Mouse (Mus musculus) pancreas, adult 10 weeks (tissue): Measurements from ENCODE around the gene Gjc1. TPM values are rescaled to one million over a fixed set of nuclear protein-coding genes. Genes with fewer than 3 reads are reported as not detected.

ENCODE experiments used
- polyA plus RNA-seq: library from polyadenylated mRNA; stranded (reverse); fragments of 350-450 nt; fragmentation: Illumina TruSeq; extraction: RNeasy Lipid Tissue Mini Kit (QIAGEN cat#74804); gene quantifications from one replicate; pipeline ENCODE4 v1.2.3, GENCODE M21; 2015; ENCODE audit warnings: low read depth, low replicate concordance; ENCODE audit not compliant: insufficient read depth

The Gjc1 gene
- polyA plus RNA-seq, result 3.2 TPM

GRCm38 (mm10) chr11:102819021-102819782, at the start of gene Gjc1:
Gjc1 (minus strand) TSS chr11:102819700.

DNA sequence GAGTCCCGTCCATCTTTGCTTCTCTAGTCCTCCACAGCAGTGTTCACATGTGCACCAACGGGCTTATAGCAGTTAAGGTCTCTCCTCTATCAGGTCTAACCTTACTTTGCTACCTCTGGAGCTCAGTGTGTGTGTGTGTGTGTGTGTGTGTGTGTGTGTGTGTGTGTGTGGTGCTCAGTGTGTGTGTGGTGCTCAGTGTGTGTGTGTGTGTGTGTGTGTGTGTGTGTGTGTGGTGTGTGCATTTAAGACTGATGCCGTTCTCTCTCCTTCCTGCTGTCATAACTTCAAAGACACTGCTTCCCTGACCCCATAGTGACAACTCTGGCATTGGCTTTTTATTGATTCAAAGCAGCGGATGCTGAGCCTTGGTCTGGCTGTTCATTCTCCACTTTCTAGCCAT, 16.0 kb upstream of the Gjc1 start, which contains the start of gene Higd1b:
Gene Higd1b, plus strand, starts transcription at position 301 of the 400 bp plus-strand sequence.

GRCm38 (mm10) chr11:102761309-102762210, 57.9 kb downstream of the Gjc1 start, which contains the start of gene Adam11:
Adam11 (plus strand) TSS chr11:102761439.

Other genes starting within 250 kb of the Gjc1 start
- gene Gm11627, start 240.2 kb downstream of the Gjc1 start, polyA plus RNA-seq, result 1.8 TPM
- 2.2 TPM for gene Fzd2, start 215.3 kb downstream of the Gjc1 start, polyA plus RNA-seq
- not detected for gene Meioc, start 156.0 kb downstream of the Gjc1 start, polyA plus RNA-seq
- gene Ccdc43, start 121.9 kb downstream of the Gjc1 start, polyA plus RNA-seq, result 4.7 TPM
- gene Adam11, start 58.3 kb downstream of the Gjc1 start, polyA plus RNA-seq, result 2.2 TPM
- 4.0 TPM for gene Higd1b, start 16.1 kb upstream of the Gjc1 start, polyA plus RNA-seq
- gene Eftud2, start 61.3 kb upstream of the Gjc1 start, polyA plus RNA-seq, result 18.6 TPM
- gene Ccdc103, start 61.5 kb upstream of the Gjc1 start, polyA plus RNA-seq, result not detected
- not detected for gene Fam187a, start 65.5 kb upstream of the Gjc1 start, polyA plus RNA-seq
- gene Gfap, start 81.2 kb upstream of the Gjc1 start, polyA plus RNA-seq, result not detected
- gene Kif18b, start 105.4 kb upstream of the Gjc1 start, polyA plus RNA-seq, result not detected
- not detected for gene C1ql1, start 127.0 kb upstream of the Gjc1 start, polyA plus RNA-seq
- 7.1 TPM for gene Nmt1, start 208.5 kb upstream of the Gjc1 start, polyA plus RNA-seq
- 9.6 TPM for gene Dcakd, start 208.6 kb upstream of the Gjc1 start, polyA plus RNA-seq